Mouse (Mus musculus) midbrain, postnatal 0 days (tissue): ENCODE results near the gene Pla2g10. TPM values are rescaled to one million over a fixed set of nuclear protein-coding genes. Genes with fewer than 3 reads are reported as not detected.
"Not testable (repeated sequence)": the region's sequence is repeated elsewhere in the genome, so short reads cannot be mapped to it uniquely, and the experiment has no call there.

Source experiments
- ATAC-seq: fragments of 200-750 bp; cut with Nextera tagmentation; 2 replicates; pipeline ENCODE4 v1.8.0; 2017; ENCODE audit warnings: moderate number of reproducible peaks, mild to moderate bottlenecking, moderate TSS enrichment, moderate library complexity; ENCODE audit not compliant: low FRiP score
- DNase-seq: peaks from one replicate; pipeline ENCODE4 v3.0.0-alpha.2; 2015; ENCODE audit warnings: low spot score
- H3K27ac ChIP-seq: fragments of 300-500 bp; sonication (generic); 2 replicates; pipeline ENCODE4 v1.5.1; 2014; ENCODE audit warnings: low read depth, mild to moderate bottlenecking, low read length, mixed read lengths
- H3K27me3 ChIP-seq: fragments of 300-500 bp; sonication (generic); 2 replicates; pipeline ENCODE4 v1.6.1; 2014; ENCODE audit warnings: low read length, control low read depth, mixed read lengths; ENCODE audit not compliant: insufficient read depth
- H3K36me3 ChIP-seq: fragments of 300-500 bp; sonication (generic); 2 replicates; pipeline ENCODE4 v1.6.1; 2014; ENCODE audit warnings: low read length, control low read depth, mixed read lengths; ENCODE audit not compliant: insufficient read depth
- H3K4me1 ChIP-seq: fragments of 300-500 bp; sonication (generic); 2 replicates; pipeline ENCODE4 v1.6.1; 2014; ENCODE audit warnings: mild to moderate bottlenecking, control low read depth, antibody characterized with exemption, low read length, mixed read lengths; ENCODE audit not compliant: insufficient read depth
- H3K4me2 ChIP-seq: fragments of 300-500 bp; sonication (generic); 2 replicates; pipeline ENCODE4 v1.6.1; 2014; ENCODE audit warnings: low read depth, mild to moderate bottlenecking, low read length, mixed read lengths; ENCODE audit not compliant: poor library complexity, severe bottlenecking
- H3K4me3 ChIP-seq: fragments of 300-500 bp; sonication (generic); 2 replicates; pipeline ENCODE4 v1.5.1; 2014; ENCODE audit warnings: low read depth, mild to moderate bottlenecking, low read length, moderate library complexity
- H3K9ac ChIP-seq: fragments of 300-500 bp; sonication (generic); replicated peaks from 2 replicates; pipeline ENCODE4 v1.6.1; 2014; ENCODE audit warnings: mild to moderate bottlenecking, low read length, moderate library complexity, mixed read lengths; ENCODE audit not compliant: poor library complexity, severe bottlenecking
- H3K9me3 ChIP-seq: fragments of 300-500 bp; sonication (generic); 2 replicates; pipeline ENCODE4 v1.6.1; 2016; ENCODE audit warnings: low read length, control low read depth
- CTCF ChIP-seq: IDR thresholded peaks from 2 replicates; pipeline ENCODE4 v1.5.1; 2016; ENCODE audit warnings: antibody characterized with exemption, mild to moderate bottlenecking
- WGBS: fragments of 180-500 bp; shearing (Covaris S2); extraction: QIAGEN DNeasy Blood & Tissue Kit; methylation state at CpG from one replicate; pipeline ENCODE4 v1.1.7; 2014; 5-methylcytosine and 5-hydroxymethylcytosine counted together
- polyA plus RNA-seq: library from polyadenylated mRNA; unstranded; fragments of >200 nt; fragmentation: Nextera tagmentation; extraction: Ambion mirVana; gene quantifications from 2 replicates; pipeline ENCODE4 v1.2.1, GENCODE M21; 2015
- total RNA-seq: library from RNA; depleted of rRNA; stranded (reverse); fragments of >200 nt; gene quantifications from 2 replicates; pipeline ENCODE4 v1.2.3, GENCODE M21; 2014

Pla2g10 gene
- total and polyA plus RNA-seq, 2 experiments from 2014 or later = not detected

- 50% methylated on average over 3 of the region's 3 CpGs for WGBS
- no peaks in the 10 kb centered on the region for H3K4me1 ChIP-seq
Observed at GRCm38 (mm10) chr16:13749981-13750380, 19.2 kb upstream of the Pla2g10 start.

GRCm38 (mm10) chr16:13749306-13749705, 18.5 kb upstream of the Pla2g10 start:
- H3K9me3 ChIP-seq = no peaks in the 10 kb centered on the region
- WGBS = 49% methylated on average over 5 of the region's 5 CpGs

More at GRCm38 (mm10) chr16:13749981-13750380, 19.2 kb upstream of the Pla2g10 start:
- Histone ChIP-seq H3K4me3 (no peak overlapping the region), H3K4me2 (no peak overlapping the region), H3K27ac (no peak overlapping the region), H3K36me3 (no peaks in the 10 kb centered on the region), H3K27me3 (no peaks in the 10 kb centered on the region), H3K9ac (no peak overlapping the region), H3K9me3 (no peaks in the 10 kb centered on the region)
- ATAC-seq (no peak), DNase-seq (no peak)
- TF ChIP-seq CTCF = no peak

GRCm38 (mm10) chr16:13748813-13749212, 18.0 kb upstream of the Pla2g10 start:
- H3K4me1 ChIP-seq, H3K9me3 ChIP-seq, H3K36me3 ChIP-seq, ATAC-seq, H3K27me3 ChIP-seq, DNase-seq, H3K4me3 ChIP-seq, H3K4me2 ChIP-seq, H3K9ac ChIP-seq, H3K27ac ChIP-seq: not testable (repeated sequence)
- 16% methylated on average over 10 of the region's 10 CpGs for WGBS

More at GRCm38 (mm10) chr16:13749306-13749705, 18.5 kb upstream of the Pla2g10 start:
- DNase-seq (no peak), ATAC-seq (no peak)
- Histone ChIP-seq H3K4me3 (no peak overlapping the region), H3K27me3 (no peaks in the 10 kb centered on the region), H3K36me3 (no peaks in the 10 kb centered on the region), H3K4me2 (no peak overlapping the region), H3K4me1 (no peaks in the 10 kb centered on the region), H3K27ac (no peak overlapping the region), H3K9ac (no peak overlapping the region)
- TF ChIP-seq CTCF = no peak

GRCm38 (mm10) chr16:13748124-13748523, 17.3 kb upstream of the Pla2g10 start:
- H3K27ac ChIP-seq = no peak overlapping the region
- WGBS = 67% methylated on average over 3 of the region's 3 CpGs
- no peaks in the 10 kb centered on the region for H3K4me1 ChIP-seq
- no peak for DNase-seq
- no peak for TF ChIP-seq CTCF
- H3K9me3 ChIP-seq = no peaks in the 10 kb centered on the region
- H3K36me3 ChIP-seq = no peaks in the 10 kb centered on the region
- no peak for ATAC-seq
- no peak overlapping the region for H3K4me3 ChIP-seq
- H3K27me3 ChIP-seq = no peaks in the 10 kb centered on the region
- no peak overlapping the region for H3K4me2 ChIP-seq
- no peak overlapping the region for H3K9ac ChIP-seq

GRCm38 (mm10) chr16:13747708-13748107, 16.9 kb upstream of the Pla2g10 start:
- H3K4me1 ChIP-seq = no peaks in the 10 kb centered on the region
- DNase-seq = no peak
- no peak for TF ChIP-seq CTCF
- H3K4me3 ChIP-seq = no peak overlapping the region
- H3K4me2 ChIP-seq = no peak overlapping the region
- no peak overlapping the region for H3K27ac ChIP-seq
- ATAC-seq = no peak
- no peaks in the 10 kb centered on the region for H3K9me3 ChIP-seq
- WGBS = 91% methylated on average over 8 of the region's 8 CpGs
- H3K9ac ChIP-seq = no peak overlapping the region
- H3K36me3 ChIP-seq = no peaks in the 10 kb centered on the region
- H3K27me3 ChIP-seq = no peaks in the 10 kb centered on the region

- Histone ChIP-seq H3K27me3 (no peaks in the 10 kb centered on the region), H3K9ac (no peak overlapping the region), H3K9me3 (no peaks in the 10 kb centered on the region), H3K4me1 (no peaks in the 10 kb centered on the region), H3K4me3 (no peak overlapping the region), H3K4me2 (no peak overlapping the region), H3K27ac (no peak overlapping the region), H3K36me3 (no peaks in the 10 kb centered on the region)
- no peak for ATAC-seq
- WGBS = 79% methylated on average over 2 of the region's 2 CpGs
- TF ChIP-seq CTCF = no peak
- no peak for DNase-seq
Observed at GRCm38 (mm10) chr16:13740844-13741243, 10.1 kb upstream of the Pla2g10 start.

GRCm38 (mm10) chr16:13739044-13739443, 8.3 kb upstream of the Pla2g10 start:
- not testable (repeated sequence) for H3K4me3 ChIP-seq, H3K9me3 ChIP-seq, H3K27me3 ChIP-seq, H3K27ac ChIP-seq, H3K36me3 ChIP-seq, H3K4me2 ChIP-seq, H3K9ac ChIP-seq, ATAC-seq, DNase-seq, H3K4me1 ChIP-seq
- 61% methylated on average over 4 of the region's 4 CpGs for WGBS
